Mouse (Mus musculus) megakaryocyte-erythroid progenitor cell, adult 5-6 weeks (primary cell): ENCODE data around the gene Ptpru. TPM values are rescaled to one million over a fixed set of nuclear protein-coding genes. Genes with fewer than 3 reads are reported as not detected.

ENCODE experiments used
- ATAC-seq: replicated peaks from 2 replicates; pipeline ENCODE4 v1.8.0; 2016; ENCODE audit warnings: mild to moderate bottlenecking, inconsistent platforms; ENCODE audit not compliant: severe bottlenecking, poor library complexity, low FRiP score, low TSS enrichment
- total RNA-seq, 2 experiments: library from RNA; stranded (forward) in 1 of 2; stranded (reverse) in 1 of 2; fragments of 200-1000, 215-1000 nt in 1 of 2; fragments of >200 nt in 1 of 2; fragmentation: Nextera tagmentation in 1 of 2; gene quantifications; 2 replicates each; pipeline ENCODE4 v1.2.3; 2014 to 2017

Ptpru gene
- not detected in 2 replicates for total RNA-seq (2014; fragmentation: Nextera tagmentation)
- total RNA-seq (2017), result not detected in 2 replicates

DNA sequence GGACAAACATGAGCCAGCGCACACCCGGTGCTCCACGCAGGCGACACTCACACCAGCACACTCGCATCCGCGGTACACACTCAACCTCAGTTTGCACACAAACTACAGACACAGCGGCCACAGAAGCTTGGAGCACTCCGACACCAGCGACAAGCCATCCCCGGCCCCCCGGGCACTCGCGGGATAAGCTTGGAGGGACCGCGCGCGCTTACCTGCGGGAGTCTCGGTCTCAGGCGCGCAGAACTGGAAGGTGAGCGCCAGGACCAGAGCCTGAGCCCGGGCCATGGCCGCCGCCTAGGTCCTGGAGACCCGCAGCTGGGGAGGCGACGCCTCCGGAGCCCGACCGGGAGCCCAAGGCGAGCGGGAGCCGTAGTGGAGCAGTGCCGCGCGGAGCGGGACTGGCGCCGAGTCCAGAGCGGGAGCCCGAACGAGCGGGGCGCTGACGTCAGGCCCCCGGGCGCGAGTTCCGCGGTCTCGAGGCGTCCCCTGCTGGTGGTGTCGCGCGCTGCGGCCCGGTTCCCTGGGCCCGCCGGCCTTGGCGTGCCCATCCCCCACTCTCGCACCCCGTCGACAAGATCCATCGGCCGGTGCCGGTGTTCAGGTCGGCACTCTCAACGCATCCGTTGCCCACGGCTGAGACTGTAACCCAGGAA is at the start of gene Ptpru:
Gene Ptpru, minus strand, starts transcription at position 417 of the 653 bp plus-strand sequence.
- ATAC-seq, result peak; percentile 73

DNA sequence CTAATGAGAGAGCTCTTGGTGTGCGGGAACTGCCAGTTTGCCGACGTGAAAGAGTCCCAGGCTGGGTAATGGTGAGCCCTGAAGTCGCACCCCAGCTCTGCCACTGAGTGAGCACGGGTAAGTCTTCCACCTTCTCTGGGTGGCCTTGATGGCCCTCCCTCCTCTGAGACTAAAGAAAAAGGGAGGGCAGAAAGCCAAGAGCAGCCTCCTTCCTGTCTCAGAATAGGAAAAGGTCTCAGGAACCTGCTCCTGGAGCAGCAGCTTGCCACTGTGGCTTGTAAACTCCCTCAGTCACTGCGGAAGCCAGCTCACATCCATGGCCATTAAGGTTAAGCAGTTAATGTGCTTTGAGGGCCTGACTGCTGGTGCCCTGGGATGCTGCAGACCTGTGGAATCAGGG is 47.3 kb upstream of the Ptpru start:
- no peak for ATAC-seq

DNA sequence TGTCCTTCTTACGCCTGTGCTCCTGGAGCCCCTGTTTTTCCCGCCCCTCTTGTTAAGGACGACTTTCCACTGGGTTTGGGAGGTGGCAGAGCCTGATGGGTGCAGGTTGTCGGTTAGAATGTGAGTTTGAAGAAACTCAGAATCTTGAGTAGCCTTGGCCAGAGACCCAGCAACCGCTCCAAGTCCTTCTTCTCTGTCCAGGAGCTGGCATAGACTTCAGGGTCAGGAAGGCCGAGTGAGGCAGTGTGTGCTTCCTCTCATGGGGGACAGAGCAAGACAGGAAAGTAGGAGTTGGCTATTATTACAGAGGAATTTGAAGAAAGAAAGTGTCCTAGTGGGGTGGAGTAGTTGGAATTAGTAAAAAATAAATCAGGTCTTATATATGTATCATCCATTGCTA is 45.5 kb upstream of the Ptpru start:
- no peak for ATAC-seq

DNA sequence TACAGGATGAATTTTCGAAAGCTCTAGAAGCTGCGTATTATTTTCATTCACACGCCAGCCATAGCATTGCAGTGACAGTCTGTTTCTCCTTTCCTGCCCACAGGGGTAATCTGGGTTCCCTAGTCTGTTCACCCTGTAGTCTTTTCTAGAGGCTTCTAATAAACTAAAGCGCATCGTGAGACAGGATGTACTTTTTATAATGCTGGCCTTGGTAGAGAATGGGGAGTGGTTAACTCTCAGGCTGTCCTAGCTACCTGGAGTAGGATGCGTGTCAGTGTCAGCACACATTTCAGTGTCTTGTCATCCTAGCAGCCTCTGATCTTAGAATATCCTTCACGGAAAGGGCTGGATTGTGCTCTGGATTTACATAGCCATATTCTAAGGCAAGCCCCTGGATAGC is 43.2 kb upstream of the Ptpru start:
- ATAC-seq, result no peak

DNA sequence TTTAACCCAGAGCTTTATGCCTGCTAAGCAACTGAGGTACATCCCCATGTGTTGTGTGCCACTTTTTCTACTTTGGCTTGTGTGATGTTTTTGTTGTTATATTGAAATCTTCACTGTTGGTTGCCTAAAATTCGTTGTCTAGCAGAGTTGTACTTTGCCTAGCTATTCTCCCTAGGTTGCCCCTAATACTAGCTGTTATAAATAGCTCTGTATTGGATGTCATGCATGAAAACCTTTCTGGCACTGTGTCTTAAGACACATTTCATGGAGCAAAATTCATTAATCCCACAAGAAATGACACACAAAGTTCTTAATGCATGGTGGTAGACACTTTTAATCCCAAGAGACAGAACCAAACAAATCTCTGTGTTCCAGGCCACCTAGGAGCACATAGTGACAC is 41.6 kb upstream of the Ptpru start:
- ATAC-seq, result no peak

DNA sequence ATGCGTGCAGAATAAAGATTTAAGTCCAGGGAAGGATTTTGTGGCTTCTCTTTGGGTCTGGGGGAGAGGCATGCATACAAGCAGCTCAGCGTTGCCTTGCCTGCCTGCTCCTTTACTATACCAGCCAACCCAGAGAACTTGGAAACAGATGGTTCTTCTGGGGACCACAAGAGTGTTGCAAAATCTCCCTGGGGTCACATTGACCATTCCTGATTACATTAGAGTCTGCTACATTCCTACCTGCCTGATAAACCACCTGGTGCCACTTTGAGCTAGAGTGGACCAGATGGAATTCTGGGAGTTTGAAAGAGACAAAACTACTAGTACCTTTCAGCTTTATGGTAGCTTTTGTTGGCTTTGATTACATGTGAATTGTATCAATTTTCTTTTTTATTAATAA is 38.7 kb upstream of the Ptpru start:
- no peak for ATAC-seq

DNA sequence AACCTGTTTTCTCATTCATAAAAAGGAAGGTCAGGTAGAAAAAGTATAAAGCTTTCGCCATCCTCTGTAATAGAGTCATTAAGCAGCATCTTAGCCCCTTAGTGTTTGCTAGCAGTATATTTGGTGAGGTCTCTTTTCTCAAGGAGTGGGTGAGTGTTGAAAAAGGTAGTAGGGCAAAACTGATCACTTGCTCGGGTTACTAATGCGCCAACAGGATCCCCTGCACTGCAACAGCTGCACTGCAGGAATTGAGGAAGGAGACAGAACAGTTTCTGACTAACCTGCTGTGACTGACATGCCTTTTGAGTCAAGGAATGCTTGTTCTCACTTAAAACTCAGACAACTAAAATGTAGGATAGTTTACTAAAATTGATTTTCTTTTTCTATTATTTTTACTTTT is 37.2 kb upstream of the Ptpru start:
- no peak for ATAC-seq

DNA sequence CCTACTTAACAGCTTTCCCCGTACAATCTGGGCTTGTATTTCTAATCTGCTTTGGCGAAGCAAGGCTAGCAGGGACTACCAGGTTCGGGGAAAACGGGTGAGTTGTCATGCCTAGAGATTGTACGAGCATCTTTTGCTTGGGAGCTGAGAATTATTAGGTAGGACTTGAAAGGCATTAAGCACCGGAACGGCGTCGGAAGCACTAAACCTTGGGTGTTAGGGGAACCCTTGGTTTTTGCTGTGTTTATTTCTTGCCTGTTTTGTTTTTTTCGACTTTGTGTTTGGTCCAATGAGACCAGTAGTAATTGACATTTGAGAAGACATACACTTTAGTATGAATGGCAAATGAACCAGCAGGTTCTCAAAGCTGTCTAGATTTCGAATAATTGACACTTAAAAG is 36.5 kb upstream of the Ptpru start:
- ATAC-seq, result no peak

DNA sequence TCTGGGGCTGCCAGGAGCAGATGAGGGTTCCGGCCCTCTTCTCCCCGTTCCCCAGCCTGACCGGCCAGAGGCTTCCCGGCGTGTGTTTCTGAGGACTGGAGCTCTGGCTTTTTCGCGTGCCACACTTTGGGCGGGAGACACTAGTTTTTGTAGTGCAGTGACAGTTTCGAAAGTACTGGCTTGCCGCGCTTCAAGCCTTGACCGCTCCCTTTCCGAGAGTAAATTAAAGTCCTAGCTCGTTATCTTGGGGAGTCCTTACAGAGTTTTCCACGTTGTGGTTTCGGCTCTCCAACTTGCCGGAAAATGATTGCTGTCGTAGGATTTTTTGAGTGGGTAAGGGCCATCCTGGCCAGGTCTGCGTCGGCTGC is 36.1 kb upstream of the Ptpru start:
- peak; percentile 27 for ATAC-seq

DNA sequence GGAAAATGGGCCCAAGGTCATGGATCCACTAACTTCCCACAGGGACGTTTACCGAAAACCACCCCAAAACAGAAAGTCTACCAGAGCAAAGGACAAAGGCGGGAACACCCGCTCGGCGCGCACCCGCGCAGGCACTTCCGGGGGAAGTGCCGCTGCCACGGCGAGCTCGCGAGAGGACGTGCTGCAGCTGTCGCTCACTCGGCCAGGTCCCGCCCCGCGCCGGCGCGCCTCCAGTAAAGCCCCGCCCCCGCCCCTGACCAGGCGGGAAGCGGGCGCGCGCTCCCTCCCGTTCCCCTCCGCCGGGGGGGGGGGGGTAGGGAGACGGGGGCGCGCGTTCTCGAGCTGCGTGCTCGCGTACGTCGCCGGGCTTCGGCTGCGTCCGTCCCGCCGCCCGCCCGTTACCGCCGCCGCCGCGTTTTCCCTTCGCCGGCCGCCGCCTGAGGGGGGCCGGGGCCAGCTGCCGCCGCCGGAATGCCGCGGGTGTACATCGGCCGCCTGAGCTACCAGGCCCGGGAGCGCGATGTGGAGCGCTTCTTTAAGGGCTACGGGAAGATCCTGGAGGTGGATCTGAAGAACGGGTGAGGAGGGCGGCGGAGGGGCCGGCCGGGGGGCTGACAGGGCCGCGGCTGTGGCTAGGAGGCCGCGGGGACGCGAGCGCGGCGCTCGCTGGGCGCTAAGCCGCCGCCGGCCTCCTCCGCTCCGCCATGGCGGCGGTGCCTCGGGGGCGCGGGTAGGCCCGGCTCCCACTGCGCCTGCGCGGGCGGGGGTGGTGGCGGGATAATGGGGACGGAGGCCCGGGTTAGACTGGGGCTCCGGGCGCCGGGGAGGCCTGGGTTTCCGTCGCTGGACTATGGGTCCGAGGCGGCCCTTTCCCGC is 35.4 kb upstream of the Ptpru start, which contains the start of gene Srsf4:
Gene Srsf4, plus strand, starts transcription at position 325 of the 876 bp plus-strand sequence.
- ATAC-seq, result peak; percentile 93

DNA sequence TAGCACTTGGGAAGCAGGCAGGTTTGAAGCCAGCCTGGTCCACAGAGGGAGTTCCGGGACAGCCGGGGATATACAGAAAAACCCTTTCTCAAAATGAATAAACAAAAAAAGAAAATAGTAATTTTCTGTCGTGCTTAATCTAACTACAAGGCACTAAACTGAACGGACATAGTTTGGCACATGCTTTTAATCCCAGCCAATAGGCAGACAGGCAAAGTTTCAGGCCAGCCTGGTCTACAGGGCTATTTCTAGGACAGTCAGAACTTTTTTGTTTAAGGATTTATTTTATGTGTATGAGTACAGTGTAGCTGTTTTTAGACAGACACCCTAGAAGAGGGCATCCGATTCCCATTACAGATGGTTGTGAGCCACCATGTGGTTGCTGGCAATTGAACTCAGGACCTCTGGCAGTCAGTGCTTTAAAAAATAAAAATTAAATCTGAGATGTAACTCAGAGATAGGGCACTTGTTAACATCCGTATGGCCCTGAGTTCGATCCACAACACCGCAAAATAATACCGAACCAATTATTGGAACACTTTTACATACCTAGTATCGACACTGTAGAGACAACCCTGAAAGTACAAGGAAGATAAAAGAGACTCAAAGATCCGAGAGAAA is 34.7 kb upstream of the Ptpru start:
- ATAC-seq, result no peak

DNA sequence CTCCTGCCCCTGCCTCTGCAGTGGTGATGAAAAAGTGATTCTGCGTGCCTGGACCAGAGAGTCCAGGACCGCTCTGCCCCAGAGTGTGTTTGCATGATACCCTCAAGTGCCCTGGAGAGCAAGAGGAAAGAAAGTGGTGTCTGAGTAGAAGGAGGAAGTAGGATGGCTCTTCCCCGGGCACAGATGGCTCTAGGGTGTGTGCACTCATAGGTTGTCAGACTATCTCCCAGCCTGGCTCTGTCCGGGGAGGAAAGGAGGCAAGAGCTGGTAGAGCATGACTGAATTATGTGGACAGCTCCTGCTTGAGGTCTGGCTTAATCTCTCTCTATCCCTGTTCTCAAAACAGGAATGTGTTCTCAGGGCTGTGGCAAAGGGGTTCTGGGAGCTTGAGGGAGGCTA is 23.3 kb upstream of the Ptpru start:
- ATAC-seq, result 0 out of 2 replicates have a peak, but pooled peaks have one; percentile 9

DNA sequence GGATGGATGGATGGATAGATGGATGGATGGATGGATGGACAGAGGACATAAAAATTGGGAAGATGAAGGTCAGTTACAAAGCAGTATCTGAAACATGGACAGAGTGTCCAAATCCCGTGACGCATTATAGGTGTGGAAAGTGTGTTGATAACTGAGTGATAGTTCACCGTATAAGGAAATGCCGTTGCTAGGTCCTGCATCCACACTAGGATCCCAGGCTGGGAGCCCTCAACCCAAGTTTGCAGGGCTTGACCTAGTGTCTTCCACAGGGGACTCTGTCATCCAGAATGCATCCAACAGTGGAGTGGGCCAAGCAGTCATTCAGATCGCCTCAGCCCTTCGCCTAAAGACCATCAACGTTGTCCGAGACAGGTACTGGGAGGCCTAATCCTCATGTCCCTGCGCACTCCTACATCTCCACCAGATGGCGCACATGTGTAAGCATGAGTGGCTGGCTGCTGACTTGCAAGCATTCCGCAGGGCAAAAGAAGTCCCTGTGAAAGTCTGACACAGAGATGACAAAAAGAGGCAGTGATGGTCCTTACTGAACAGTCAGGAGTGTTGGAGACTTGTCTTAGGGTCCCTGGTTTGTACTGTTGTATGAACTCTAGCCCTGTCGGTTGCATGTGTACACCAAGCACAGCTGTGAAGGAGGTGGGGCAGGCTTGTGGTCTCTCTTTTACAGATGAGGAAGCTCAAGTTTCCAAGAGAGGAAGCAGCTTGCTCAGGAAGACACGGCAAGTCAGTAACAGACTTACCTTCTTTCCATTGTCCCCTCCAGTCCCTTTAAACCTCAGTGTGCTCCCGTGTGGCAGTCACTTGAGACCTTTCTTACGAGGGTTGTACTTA is 22.6 kb upstream of the Ptpru start:
- peak; percentile 89 for ATAC-seq

DNA sequence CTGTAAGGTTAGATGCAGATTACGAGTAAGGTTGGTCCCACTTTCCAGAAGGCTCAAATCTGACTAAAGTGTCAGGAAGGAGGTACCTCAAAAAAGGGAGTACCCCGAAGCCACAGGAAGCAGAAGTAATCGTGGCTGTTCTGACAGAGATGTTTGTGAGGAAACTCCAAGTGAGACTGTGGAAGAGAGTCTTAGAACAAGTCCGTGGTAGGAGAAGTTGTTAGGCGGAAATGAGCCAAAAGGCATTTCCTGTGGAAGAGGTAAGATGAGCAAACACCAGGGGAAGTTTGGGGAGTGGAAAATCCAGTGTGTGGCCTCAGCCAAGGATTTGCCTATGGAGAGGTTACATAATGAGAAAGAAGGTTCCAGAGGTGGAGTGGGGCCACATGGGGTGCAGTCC is 16.9 kb upstream of the Ptpru start:
- no peak for ATAC-seq

DNA sequence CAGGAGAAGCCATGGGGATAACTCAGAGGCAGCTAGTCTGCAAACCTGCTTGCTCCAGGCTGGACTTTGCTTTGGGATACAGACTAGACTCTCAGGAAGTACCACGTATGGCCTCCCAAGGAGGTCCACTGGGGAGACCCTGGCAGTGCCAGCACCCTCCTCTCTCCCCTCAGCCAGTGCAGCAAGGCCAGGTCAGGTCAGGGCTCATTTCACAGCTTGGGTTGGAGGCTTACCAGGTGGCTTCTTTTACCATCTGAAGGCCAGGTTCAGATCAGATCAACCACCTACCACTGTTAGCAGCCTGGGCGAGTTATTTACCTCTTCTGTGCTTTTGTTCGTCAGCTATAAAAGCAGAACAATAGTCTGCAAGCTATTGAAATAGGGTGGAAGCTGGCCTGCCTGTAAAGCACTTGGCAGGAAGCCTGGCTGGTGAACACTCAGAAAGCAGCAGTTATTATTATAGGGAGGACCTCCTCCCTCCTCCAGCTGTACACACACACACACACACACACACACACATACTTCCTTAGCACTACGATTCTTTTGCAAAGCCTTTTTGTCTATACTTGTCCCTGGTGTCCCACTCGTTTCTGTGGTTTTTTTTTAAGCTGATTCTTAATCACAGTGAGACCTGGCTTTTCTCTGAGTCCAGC is 12.0 kb upstream of the Ptpru start:
- ATAC-seq, result no peak

DNA sequence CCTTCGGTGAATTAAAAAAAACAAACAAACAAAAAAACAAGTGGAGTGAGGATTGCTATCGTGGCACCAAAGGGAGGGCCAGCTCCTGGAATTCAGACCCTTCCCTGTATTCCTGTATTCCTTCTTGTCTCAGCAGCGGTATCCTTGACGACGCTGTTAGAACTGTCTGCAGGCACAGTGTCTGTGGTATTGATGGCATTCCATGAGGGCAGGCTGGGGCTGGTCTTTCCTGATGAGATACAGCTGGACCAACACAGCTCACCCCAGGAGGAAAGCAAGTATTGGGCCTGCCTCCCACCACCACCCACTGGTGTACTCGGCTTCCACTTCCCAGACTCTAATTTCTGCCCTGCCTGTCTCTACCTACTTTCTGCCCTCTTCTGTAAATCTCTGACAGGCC is 10.0 kb upstream of the Ptpru start:
- no peak for ATAC-seq

DNA sequence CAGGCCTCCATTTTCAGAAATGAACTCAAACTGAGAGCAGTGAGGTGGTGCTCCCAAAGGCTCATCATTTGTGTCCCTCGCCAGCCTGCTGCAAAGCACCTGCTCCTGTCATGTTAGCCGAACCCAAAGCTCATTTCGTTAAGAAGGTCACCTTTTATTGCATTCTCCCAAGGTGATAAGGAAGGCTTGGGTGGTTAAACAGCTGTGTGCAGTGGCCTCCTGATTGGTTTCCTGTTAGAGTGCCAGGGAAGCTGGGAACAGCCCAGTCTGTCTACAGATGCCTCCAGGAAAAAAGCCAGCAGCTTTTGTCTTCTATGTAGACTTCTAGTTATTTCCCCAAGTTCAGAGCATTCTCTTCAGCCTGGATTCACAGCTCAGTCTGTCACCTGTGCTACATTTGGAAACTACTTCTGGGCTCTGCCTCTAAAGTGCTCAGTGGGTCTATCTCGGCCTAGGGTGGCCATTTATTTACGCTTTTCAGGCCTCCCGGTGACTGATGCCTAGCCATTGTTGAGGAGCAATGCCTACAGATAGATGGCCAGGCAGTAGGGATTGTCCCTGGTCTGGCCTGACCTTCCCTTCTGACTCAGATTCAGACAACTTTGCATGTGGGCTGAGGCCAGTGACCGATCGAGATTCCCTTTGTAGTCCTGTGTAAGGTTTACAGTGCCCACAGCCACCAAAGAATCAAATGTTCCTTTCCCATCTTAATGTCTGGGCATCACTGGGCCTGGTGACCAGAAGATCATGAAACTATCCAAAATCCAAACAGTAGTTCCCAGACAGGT is 8.1 kb upstream of the Ptpru start:
- ATAC-seq, result no peak

DNA sequence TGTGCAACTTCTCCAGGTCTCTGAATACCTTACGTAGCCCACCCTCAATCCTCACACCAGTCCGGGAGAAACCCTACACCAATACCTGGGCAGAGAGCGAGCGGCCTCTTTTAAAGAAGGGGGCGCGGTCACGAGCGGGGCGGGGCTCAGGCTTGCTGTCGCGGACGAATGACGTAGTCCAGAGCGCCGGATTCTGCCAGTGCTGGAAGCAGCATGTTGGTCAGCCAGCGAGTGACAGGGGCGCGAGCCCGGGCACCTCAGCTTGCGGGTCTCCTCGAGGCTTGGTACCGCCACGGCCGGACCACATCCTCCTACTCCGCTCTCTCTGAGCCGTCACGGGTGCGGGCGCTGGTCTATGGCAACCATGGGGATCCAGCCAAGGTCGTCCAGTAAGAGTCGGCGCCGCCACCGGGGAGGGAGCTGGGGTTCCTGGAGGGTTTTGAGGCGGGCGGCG is 5.2 kb upstream of the Ptpru start, which contains the start of gene Mecr:
Gene Mecr, plus strand, starts transcription at position 181 of the 454 bp plus-strand sequence.
- ATAC-seq, result peak; percentile 91
